Mouse (Mus musculus) liver, embryonic 14.5 days (tissue): Measurements from ENCODE around the gene Frmd5. TPM values are rescaled to one million over a fixed set of nuclear protein-coding genes. Genes with fewer than 3 reads are reported as not detected.

Experiments
- ATAC-seq: fragments of 200-750 bp; cut with Nextera tagmentation; 2 replicates; pipeline ENCODE4 v1.8.0; 2017; ENCODE audit warnings: moderate number of reproducible peaks, mild to moderate bottlenecking, moderate library complexity; ENCODE audit not compliant: insufficient read depth
- DNase-seq, 3 experiments: peaks; one replicate each; pipeline ENCODE4 v3.0.0-alpha.2; 2012 to 2013; ENCODE audit warnings: low read depth in 3 of 3, low spot score in 3 of 3
- H3K27ac ChIP-seq: fragments of 300-500 bp; sonication (generic); 2 replicates; pipeline ENCODE4 v1.5.1; 2014; ENCODE audit warnings: moderate library complexity, mild to moderate bottlenecking, control low read depth, inconsistent platforms
- H3K27me3 ChIP-seq: fragments of 300-500 bp; sonication (generic); 2 replicates; pipeline ENCODE4 v1.6.1; 2014; ENCODE audit warnings: mild to moderate bottlenecking, low read length, moderate library complexity; ENCODE audit not compliant: control insufficient read depth, insufficient read depth
- H3K36me3 ChIP-seq: fragments of 300-500 bp; sonication (generic); replicated peaks from 2 replicates; pipeline ENCODE4 v1.6.1; 2014; ENCODE audit warnings: low read depth; ENCODE audit not compliant: control insufficient read depth, insufficient read depth
- H3K4me1 ChIP-seq, 2 experiments: fragments of 200-500 bp in 1 of 2; fragments of 300-500 bp in 1 of 2; sonication (generic) in 1 of 2; replicated peaks; 2 replicates each; pipeline ENCODE4 v1.6.1; 2012 to 2014; ENCODE audit warnings: antibody characterized with exemption in 1 of 2, inconsistent platforms in 1 of 2, low read length in 1 of 2; ENCODE audit not compliant: control insufficient read depth in 2 of 2, insufficient read depth in 2 of 2
- H3K4me2 ChIP-seq: fragments of 300-500 bp; sonication (generic); 2 replicates; pipeline ENCODE4 v1.6.1; 2014; ENCODE audit warnings: low read depth, mild to moderate bottlenecking, control low read depth, moderate library complexity
- H3K4me3 ChIP-seq, 2 experiments: fragments of 200-500 bp in 1 of 2; fragments of 300-500 bp in 1 of 2; sonication (generic) in 1 of 2; 2 replicates each; pipeline ENCODE4 v1.5.1; 2012 to 2014; ENCODE audit warnings: low read depth in 2 of 2, low read length in 2 of 2, mild to moderate bottlenecking in 2 of 2, control low read depth in 1 of 2, inconsistent platforms in 1 of 2, moderate library complexity in 1 of 2; ENCODE audit not compliant: insufficient read depth in 1 of 2
- H3K9ac ChIP-seq: fragments of 300-500 bp; sonication (generic); replicated peaks from 2 replicates; pipeline ENCODE4 v1.6.1; 2014; ENCODE audit warnings: mild to moderate bottlenecking, control low read depth, moderate library complexity
- H3K9me3 ChIP-seq: fragments of 300-500 bp; sonication (generic); 2 replicates; pipeline ENCODE4 v1.6.1; 2016; ENCODE audit warnings: low read length, mixed read lengths; ENCODE audit not compliant: control insufficient read depth
- CTCF ChIP-seq: IDR thresholded peaks from 2 replicates; pipeline ENCODE4 v1.5.1; 2016; ENCODE audit warnings: antibody characterized with exemption, low read depth, control low read depth
- EP300 ChIP-seq: IDR thresholded peaks from 2 replicates; pipeline ENCODE4 v1.6.1; 2016; ENCODE audit warnings: antibody characterized with exemption, low read depth
- WGBS: fragments of 180-500 bp; shearing (Covaris S2); extraction: QIAGEN DNeasy Blood & Tissue Kit; methylation state at CpG from one replicate; pipeline ENCODE4 v1.1.7; 2014; ENCODE audit not compliant: insufficient replicate concordance; 5-methylcytosine and 5-hydroxymethylcytosine counted together
- polyA plus RNA-seq, 2 experiments: library from polyadenylated mRNA; depleted of rRNA in 1 of 2; stranded (reverse) in 1 of 2; unstranded in 1 of 2; fragments of >200 nt; fragmentation: Nextera tagmentation in 1 of 2; extraction: Ambion mirVana in 1 of 2; gene quantifications; 2 replicates each; pipeline versions ENCODE4 v1.2.1 to v1.2.3; 2012 to 2014

The Frmd5 gene
- polyA plus RNA-seq, 2 experiments: 0.06 to 0.12 TPM

DNA sequence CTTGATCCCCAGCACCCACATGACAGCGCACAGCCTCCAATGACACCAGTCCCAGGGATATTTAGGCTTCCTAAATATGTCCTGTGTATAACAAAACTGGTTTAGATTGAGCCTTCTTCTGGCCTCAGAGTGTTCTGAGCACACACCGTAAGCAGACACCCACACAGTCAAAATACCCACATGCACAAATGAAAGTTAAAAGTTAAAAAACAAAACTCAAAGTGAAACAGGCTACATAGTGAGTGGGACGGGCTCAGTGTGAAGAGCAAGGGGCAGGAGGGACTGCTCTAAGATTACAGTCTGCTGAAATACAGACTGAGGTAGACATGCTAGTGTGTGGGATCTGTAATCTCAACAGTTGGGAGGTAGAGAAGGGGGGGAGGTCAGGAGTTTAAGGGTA is 236.8 kb downstream of the Frmd5 start:
- WGBS: 71% methylated on average over 3 of the region's 3 CpGs
- no peak overlapping the region for H3K4me3 ChIP-seq
- no peak overlapping the region for H3K4me2 ChIP-seq
- no peaks in the 10 kb centered on the region for H3K27me3 ChIP-seq
- ATAC-seq: no peak
- no peaks in the 10 kb centered on the region for H3K9me3 ChIP-seq
- no peak overlapping the region for H3K27ac ChIP-seq
- H3K9ac ChIP-seq: no peak overlapping the region
- H3K36me3 ChIP-seq: no peaks in the 10 kb centered on the region
- H3K4me1 ChIP-seq: peaks cover 0 to 4% of the 10 kb centered on the region in 2 experiments; a peak in 2 of 4 replicates
- no peak for TF ChIP-seq EP300
- no peak for TF ChIP-seq CTCF
- DNase-seq: no peak

DNA sequence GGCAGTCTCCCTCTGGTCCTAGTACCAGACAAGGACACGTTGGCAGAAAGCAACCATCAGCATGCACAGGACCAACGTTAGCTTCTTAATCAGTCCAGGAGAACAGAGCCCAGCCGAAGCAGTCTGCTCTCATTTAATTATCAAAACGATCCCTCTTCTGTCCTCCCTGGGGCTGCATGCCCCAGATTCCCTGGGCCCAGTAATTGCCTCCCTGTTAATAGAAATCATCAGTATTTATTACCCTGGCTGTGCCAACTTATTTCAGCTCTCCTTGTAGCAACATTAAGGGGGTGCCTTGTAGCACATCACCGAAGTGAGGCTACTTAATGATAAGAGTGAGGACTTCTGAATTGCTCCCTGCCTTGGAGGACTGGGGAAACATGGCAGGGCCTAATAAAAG is 241.0 kb downstream of the Frmd5 start:
- TF ChIP-seq CTCF (no peak), EP300 (no peak)
- Histone ChIP-seq H3K27ac (no peak overlapping the region), H3K27me3 (no peaks in the 10 kb centered on the region), H3K9me3 (no peaks in the 10 kb centered on the region), H3K4me2 (no peak overlapping the region), H3K36me3 (no peaks in the 10 kb centered on the region), H3K4me1 (peaks cover 0 to 5% of the 10 kb centered on the region in 2 experiments; a peak in 3 of 4 replicates), H3K9ac (no peak overlapping the region), H3K4me3 (no peak overlapping the region)
- DNase-seq: no peak
- WGBS: 53% methylated on average over 5 of the region's 5 CpGs
- ATAC-seq: no peak

DNA sequence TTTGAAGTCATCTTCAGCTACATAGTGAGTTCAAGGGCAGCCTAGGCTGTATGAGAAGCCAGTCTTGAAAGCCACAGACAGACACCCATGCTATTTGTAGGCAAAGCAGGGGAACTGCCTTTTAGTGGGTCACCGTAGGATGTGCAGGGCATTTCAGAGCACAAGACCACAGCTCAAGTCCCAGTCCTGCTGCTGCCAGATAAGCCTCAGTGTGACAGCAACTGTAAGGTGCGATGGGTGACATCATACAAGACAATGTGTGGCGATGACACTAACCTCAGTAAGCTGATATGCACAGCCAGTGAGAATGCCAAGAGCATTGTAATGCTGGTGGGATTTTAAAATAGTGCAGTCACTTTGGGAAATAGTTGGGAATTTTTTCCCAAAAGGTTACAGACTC is 243.8 kb downstream of the Frmd5 start:
- WGBS: 15% methylated on average over 3 of the region's 3 CpGs
- DNase-seq (peak in 1 of 3 experiments; percentile 38), ATAC-seq (peak; percentile 80; the same call in 1 of the 2 replicates)
- Histone ChIP-seq H3K4me2 (no peak overlapping the region), H3K4me3 (no peak overlapping the region), H3K9ac (no peak overlapping the region), H3K36me3 (no peaks in the 10 kb centered on the region), H3K27ac (no peak overlapping the region), H3K27me3 (no peaks in the 10 kb centered on the region), H3K9me3 (no peaks in the 10 kb centered on the region), H3K4me1 (peaks cover 0 to 5% of the 10 kb centered on the region in 2 experiments; a peak in 3 of 4 replicates)
- peak; percentile 45; the same call in 1 of the 2 replicates for TF ChIP-seq EP300
- TF ChIP-seq CTCF: no peak

DNA sequence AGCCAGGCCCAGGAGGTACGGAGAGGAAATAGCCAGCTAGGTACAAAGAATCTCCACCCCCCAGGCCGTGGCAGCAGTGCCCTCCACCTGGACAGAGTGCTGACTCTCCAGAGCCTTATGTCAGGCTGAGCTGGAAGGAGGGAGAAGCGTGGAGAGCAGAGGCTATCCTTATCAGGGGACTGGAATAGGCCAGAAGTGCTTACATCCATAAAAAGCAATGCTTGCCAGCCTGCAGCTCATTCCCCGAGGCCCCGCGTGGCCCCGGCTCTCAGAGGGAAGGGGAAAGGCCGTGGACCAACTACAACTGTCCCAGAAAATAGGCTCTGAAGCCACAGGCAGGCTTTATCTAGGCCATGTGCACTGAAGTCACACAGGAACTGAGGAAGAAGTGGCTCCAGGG is 255.6 kb downstream of the Frmd5 start:
- no peak for TF ChIP-seq EP300
- no peak for TF ChIP-seq CTCF
- ATAC-seq: no peak
- H3K36me3 ChIP-seq: no peaks in the 10 kb centered on the region
- H3K4me3 ChIP-seq: no peak overlapping the region
- no peaks in the 10 kb centered on the region for H3K27me3 ChIP-seq
- H3K9me3 ChIP-seq: no peaks in the 10 kb centered on the region
- H3K27ac ChIP-seq: no peak overlapping the region
- no peaks in the 10 kb centered on the region for H3K4me1 ChIP-seq
- 74% methylated on average over 8 of the region's 8 CpGs for whole genome bisulfite sequencing
- H3K9ac ChIP-seq: no peak overlapping the region
- DNase-seq: no peak
- no peak overlapping the region for H3K4me2 ChIP-seq

DNA sequence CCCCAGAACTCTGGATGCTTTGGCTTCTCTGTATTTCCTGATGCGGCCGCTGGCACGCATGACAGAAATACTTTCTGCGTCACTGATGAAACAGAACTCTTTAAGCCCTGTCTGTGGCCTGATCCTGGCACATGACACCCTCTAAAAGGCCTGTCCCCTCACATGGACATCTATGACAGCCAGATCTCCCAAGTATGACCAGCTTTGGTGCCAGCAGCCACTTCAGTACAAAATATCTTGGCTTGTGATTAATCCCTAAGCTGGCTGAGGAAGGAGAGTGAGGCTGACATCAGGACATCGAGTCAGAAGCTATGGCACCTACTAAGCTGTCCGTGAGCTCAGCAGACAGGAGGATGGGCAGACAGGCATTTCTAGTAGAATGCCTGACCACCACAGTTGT is 257.3 kb downstream of the Frmd5 start:
- DNase-seq: no peak
- H3K36me3 ChIP-seq: peaks cover 7% of the 10 kb centered on the region
- ATAC-seq: no peak
- no peaks in the 10 kb centered on the region for H3K27me3 ChIP-seq
- 87% methylated on average over 6 of the region's 6 CpGs for WGBS
- no peak for TF ChIP-seq CTCF
- TF ChIP-seq EP300: no peak
- no peaks in the 10 kb centered on the region for H3K9me3 ChIP-seq
- no peak overlapping the region for H3K9ac ChIP-seq
- no peak overlapping the region for H3K4me2 ChIP-seq
- H3K27ac ChIP-seq: no peak overlapping the region
- H3K4me3 ChIP-seq: no peak overlapping the region
- H3K4me1 ChIP-seq: no peaks in the 10 kb centered on the region
